Mouse (Mus musculus) embryonic fibroblast, embryonic 13.5 days (primary cell): ENCODE data around the gene Gfer.

Experiments
- CTCF ChIP-seq: IDR thresholded peaks from 2 replicates; pipeline ENCODE4 v1.5.1; 2011; ENCODE audit warnings: mild to moderate bottlenecking, control low read depth, low read length, moderate library complexity, borderline replicate concordance; ENCODE audit not compliant: insufficient read depth
- POLR2A ChIP-seq: IDR thresholded peaks from 2 replicates; pipeline ENCODE4 v1.6.1; 2011; ENCODE audit warnings: low read depth, mild to moderate bottlenecking, control low read depth, low read length, moderate library complexity

GRCm38 (mm10) chr17:24744381-24744780 is 48.4 kb upstream of the Gfer start:
- no peak for TF ChIP-seq CTCF
- TF ChIP-seq POLR2A = no peak
